Mouse (Mus musculus) heart, embryonic 15.5 days (tissue): ENCODE results near the gene Chrne. TPM values are rescaled to one million over a fixed set of nuclear protein-coding genes. Genes with fewer than 3 reads are reported as not detected.

Source experiments
- polyA plus RNA-seq: library from polyadenylated mRNA; unstranded; fragments of >200 nt; fragmentation: Nextera tagmentation; extraction: Ambion mirVana; gene quantifications from 2 replicates; pipeline ENCODE4 v1.2.1, GENCODE M21; 2015

The Chrne gene
- polyA plus RNA-seq, 1 experiment from 2014 or later, result not detected

Other genes with a start within 250 kb of the Chrne start
- gene Pelp1, start 209.2 kb downstream of the Chrne start, polyA plus RNA-seq, result 17.6 and 24.3 TPM in 2 replicates
- 11.4 and 14.7 TPM in 2 replicates for gene Arrb2, start 186.6 kb downstream of the Chrne start, polyA plus RNA-seq
- gene Med11, start 167.3 kb downstream of the Chrne start, polyA plus RNA-seq, result 19.5 and 24.2 TPM in 2 replicates
- gene Zmynd15, start 159.8 kb downstream of the Chrne start, polyA plus RNA-seq, result 1.5 and 1.8 TPM in 2 replicates
- gene Cxcl16, start 159.2 kb downstream of the Chrne start, polyA plus RNA-seq, result 9.0 and 10.2 TPM in 2 replicates
- gene Tm4sf5, start 114.0 kb downstream of the Chrne start, polyA plus RNA-seq, result 4.9 and 5.4 TPM in 2 replicates
- gene Vmo1, start 104.6 kb downstream of the Chrne start, polyA plus RNA-seq, result 0.19 and 0.37 TPM in 2 replicates
- gene Gltpd2, start 100.0 kb downstream of the Chrne start, polyA plus RNA-seq, result 0.42 TPM in 1 of 2 replicates, not detected in the other
- 509 and 590 TPM in 2 replicates for gene Psmb6, start 93.8 kb downstream of the Chrne start, polyA plus RNA-seq
- not detected in 2 replicates for gene Gm40193, start 86.3 kb downstream of the Chrne start, polyA plus RNA-seq
- 10.4 and 11.7 TPM in 2 replicates for gene Pld2, start 79.2 kb downstream of the Chrne start, polyA plus RNA-seq
- gene Mink1, start 56.3 kb downstream of the Chrne start, polyA plus RNA-seq, result 8.1 and 11.8 TPM in 2 replicates
- not detected in 2 replicates for gene 4930544D05Rik, start 3.4 kb downstream of the Chrne start, polyA plus RNA-seq
- 0.62 and 0.67 TPM in 2 replicates for gene Gp1ba, start 19.9 kb upstream of the Chrne start, polyA plus RNA-seq
- gene Rnf167, start 28.0 kb upstream of the Chrne start, polyA plus RNA-seq, result 75.1 and 81.2 TPM in 2 replicates
- gene Slc25a11, start 28.3 kb upstream of the Chrne start, polyA plus RNA-seq, result 279 TPM in 2 replicates
- 1,318 and 1,359 TPM in 2 replicates for gene Pfn1, start 35.4 kb upstream of the Chrne start, polyA plus RNA-seq
- 389 and 492 TPM in 2 replicates for gene Eno3, start 38.0 kb upstream of the Chrne start, polyA plus RNA-seq
- 168 and 186 TPM in 2 replicates for gene Spag7, start 50.2 kb upstream of the Chrne start, polyA plus RNA-seq
- 11.3 and 16.0 TPM in 2 replicates for gene Camta2, start 68.9 kb upstream of the Chrne start, polyA plus RNA-seq
- gene Inca1, start 80.9 kb upstream of the Chrne start, polyA plus RNA-seq, result 1.4 and 2.2 TPM in 2 replicates
- 5.3 and 5.5 TPM in 2 replicates for gene Kif1c, start 81.3 kb upstream of the Chrne start, polyA plus RNA-seq
- 8.4 and 9.3 TPM in 2 replicates for gene Zfp3, start 145.0 kb upstream of the Chrne start, polyA plus RNA-seq
- gene Scimp, start 193.4 kb upstream of the Chrne start, polyA plus RNA-seq, result 0.45 and 0.60 TPM in 2 replicates
- 26.4 and 29.1 TPM in 2 replicates for gene Rabep1, start 225.6 kb upstream of the Chrne start, polyA plus RNA-seq